Mouse (Mus musculus): ENCODE data around the gene Fry.
A peak's percentile ranks its signal among the peaks of the same experiment; 100 is the strongest.

The Fry gene

GRCm38 (mm10) chr5:150270468-150270867 lies 152.0 kb downstream of the Fry start:
- no peak for DNase-seq (ENCODE audit: low spot score)

DNA sequence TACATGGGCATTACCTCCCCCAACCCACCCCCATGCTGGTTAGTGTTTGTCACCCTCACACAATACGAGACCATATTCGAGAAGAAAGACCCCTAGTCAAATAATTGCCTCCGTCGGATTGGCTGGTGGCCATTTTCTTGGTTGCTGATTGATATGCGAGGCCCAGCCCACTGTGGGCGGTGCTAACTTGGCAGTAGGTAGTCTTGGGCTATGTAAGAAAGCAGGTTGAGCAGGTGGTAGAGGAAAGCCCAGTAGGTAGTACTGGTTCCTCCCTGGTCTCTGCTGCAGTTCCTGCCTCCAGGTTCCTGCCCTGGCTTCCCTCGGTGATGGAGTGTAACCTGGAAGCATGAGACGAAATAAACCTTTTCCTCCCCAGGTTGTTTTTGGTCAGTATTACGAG lies 153.7 kb downstream of the Fry start:
- no peak for DNase-seq (ENCODE audit: low spot score)

- no peak for DNase-seq (ENCODE audit: low spot score)
Measured at GRCm38 (mm10) chr5:150275314-150275713, 156.9 kb downstream of the Fry start.

DNA sequence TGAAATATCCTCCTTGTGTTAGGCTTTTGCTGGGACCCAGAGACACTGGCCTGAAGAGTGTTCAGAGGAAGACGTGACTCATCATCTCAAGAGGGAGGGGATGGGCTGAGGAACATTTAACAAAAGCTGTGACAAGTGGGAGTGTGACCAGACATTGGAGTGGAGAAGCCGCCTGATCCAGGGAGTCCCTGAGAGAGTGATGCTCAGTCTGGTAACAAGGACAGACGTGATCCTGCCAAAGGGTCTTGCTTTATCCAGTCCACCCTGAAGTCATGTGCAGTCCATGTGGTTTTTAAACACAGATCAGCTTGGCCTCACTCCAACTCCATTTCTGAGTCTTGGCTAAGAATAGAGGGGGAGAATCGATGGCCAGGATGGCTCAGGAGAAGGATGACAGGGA lies 158.2 kb downstream of the Fry start:
- no peak for DNase-seq (ENCODE audit: low spot score)

- DNase-seq (ENCODE audit: low spot score) = no peak
Measured at GRCm38 (mm10) chr5:150279387-150279786, 160.9 kb downstream of the Fry start.

GRCm38 (mm10) chr5:150281084-150281483 lies 162.6 kb downstream of the Fry start:
- DNase-seq (ENCODE audit: low spot score) = no peak

GRCm38 (mm10) chr5:150282091-150282490 lies 163.6 kb downstream of the Fry start:
- DNase-seq (ENCODE audit: low spot score) = no peak

DNA sequence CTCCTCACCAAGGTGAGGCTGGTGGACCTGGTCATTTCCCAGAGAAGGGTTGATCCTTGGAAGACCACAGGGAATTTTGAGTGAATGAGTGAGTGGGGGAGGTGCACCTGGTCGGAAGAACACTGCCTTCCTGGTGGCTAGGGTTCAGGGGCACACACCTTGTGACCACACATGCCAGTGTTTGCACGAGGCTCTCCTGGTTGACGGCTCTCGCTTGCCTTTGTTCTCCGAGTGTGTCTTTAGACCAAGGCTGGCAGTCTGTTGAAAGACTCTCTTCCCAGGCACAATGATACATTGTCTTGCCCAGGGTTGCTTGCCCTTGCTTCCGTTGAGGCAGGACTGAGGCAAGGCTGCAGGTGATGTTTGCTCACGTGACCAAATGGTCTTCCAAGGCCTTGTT lies 169.5 kb downstream of the Fry start:
- no peak for DNase-seq (ENCODE audit: low spot score)

DNA sequence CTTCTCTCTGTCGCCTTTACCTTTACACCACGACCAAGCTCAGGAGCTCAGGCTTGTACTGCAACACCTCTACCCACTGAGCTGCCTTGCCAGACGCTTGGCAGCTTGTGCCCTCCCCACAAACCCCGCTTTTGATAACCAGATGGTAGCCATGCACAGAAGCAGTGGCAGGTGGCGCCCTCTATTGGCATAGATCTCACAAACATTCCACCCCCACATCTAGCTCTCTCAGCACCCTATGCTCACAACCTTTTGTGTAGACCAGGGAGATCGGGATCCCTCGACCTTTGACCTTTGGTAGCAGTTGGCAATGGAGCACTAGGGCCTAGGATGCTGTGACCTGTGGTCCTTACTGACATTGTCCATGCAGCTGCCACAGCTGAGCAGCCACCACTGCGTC lies 171.2 kb downstream of the Fry start:
- DNase-seq (ENCODE audit: low spot score) = peak; percentile 24

- no peak for DNase-seq (ENCODE audit: low spot score)
Measured at GRCm38 (mm10) chr5:150290494-150291199, 172.2 kb downstream of the Fry start.

DNA sequence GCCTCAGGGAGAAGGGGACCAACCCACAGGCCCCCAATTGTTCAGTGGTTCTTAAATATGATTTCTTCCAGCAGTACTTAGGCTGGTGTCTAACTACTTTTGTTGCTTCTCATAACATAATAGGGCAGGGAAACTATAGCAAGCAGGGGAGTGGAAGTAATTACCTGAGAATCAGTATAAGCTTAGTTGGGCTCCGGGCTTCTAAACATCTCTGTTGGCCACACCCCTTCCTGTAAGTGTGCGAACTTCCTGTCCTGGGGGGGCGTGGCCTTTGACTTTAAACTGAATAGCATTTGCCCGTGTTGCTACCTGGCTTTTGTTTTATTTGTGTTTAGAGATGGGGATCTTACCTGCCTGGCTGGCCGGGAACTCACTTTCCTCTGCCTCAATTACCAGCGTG lies 172.8 kb downstream of the Fry start:
- DNase-seq (ENCODE audit: low spot score) = no peak

DNA sequence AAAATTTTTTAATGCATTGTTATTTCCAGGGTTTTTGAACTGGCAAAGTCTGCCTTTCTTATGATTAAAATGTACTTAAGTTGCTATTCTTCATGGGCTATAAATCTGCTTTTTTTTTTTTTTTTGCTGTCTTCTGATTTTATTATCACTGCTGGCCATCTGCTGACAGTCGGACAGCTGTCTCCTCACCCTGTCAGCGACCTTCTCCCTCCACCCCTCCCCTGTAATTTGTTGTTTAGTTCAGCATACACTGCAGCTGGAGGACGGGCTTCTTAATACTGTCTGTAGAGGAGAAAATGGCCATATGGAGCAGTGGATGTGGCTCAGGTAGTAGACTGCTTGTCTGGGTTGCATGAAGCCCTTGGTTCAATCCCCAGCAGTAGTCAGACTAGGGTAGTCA lies 173.7 kb downstream of the Fry start:
- peak; percentile 20 for DNase-seq (ENCODE audit: low spot score)

GRCm38 (mm10) chr5:150294306-150294705 lies 175.9 kb downstream of the Fry start:
- peak; percentile 26 for DNase-seq (ENCODE audit: low spot score)

GRCm38 (mm10) chr5:150295096-150295495 lies 176.7 kb downstream of the Fry start:
- peak; percentile 12 for DNase-seq (ENCODE audit: low spot score)

- no peak for DNase-seq (ENCODE audit: low spot score)
Measured at GRCm38 (mm10) chr5:150298969-150299368, 180.5 kb downstream of the Fry start.

GRCm38 (mm10) chr5:150302123-150302522 lies 183.7 kb downstream of the Fry start:
- no peak for DNase-seq (ENCODE audit: low spot score)

DNA sequence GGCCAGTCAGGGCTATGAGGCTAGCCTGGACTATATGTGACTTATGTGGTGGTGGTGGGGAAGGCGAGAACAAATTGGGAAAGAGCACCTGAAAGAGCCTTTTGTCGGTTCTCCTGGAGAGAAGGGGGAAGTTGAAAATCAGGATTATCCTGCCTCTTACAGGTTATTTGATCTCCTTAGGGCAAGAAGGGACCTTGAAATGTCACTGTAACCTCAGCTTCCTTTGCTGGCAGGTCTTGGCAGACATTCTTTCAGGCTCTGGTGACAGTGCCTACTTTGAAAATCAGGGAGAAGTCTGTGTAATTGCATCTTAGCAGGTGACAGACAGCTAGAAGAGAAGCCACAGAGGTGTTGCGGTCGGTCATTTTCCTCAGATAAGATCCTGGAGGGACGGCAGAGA lies 184.6 kb downstream of the Fry start:
- no peak for DNase-seq (ENCODE audit: low spot score)

- no peak for DNase-seq (ENCODE audit: low spot score)
Measured at GRCm38 (mm10) chr5:150306497-150306896, 188.1 kb downstream of the Fry start.

DNA sequence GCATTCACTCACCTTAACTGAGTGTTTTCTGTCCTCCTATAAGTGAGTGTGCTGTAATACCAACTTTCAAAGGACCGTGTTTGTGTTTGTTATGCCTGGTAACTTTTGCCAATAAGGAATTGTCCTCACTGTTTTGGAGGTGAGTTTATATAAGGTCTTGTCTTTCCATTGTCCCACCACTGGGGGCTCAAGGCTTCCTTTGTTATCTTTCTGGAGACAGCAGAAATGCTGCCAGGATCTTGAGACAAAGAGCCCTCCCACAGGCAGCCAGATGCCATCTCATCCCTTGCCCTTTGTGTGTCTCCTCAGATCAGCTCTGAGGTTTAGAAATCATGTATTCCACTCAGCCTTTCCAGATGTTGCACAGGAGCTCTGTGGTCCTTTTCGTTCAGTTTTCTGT lies 194.8 kb downstream of the Fry start:
- no peak for DNase-seq (ENCODE audit: low spot score)

DNA sequence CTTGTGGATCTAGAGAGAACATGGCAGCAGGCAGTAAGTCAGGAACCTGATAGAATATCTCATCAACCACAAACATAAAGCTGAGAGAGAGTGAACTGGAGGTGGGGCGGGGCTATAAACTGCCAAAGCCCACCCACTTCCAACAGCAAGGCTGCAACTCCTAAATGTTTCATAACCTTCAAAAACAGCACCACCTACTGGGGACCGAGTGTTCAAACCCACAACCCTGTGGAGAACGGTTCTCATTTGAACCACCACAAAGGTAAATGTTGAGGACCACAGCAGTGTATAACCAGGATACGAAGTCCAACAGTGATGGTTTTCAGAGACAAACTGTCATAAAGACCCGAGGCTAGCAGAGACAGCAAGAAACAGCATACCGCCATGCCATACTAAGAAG lies 196.1 kb downstream of the Fry start:
- DNase-seq (ENCODE audit: low spot score) = no peak

DNA sequence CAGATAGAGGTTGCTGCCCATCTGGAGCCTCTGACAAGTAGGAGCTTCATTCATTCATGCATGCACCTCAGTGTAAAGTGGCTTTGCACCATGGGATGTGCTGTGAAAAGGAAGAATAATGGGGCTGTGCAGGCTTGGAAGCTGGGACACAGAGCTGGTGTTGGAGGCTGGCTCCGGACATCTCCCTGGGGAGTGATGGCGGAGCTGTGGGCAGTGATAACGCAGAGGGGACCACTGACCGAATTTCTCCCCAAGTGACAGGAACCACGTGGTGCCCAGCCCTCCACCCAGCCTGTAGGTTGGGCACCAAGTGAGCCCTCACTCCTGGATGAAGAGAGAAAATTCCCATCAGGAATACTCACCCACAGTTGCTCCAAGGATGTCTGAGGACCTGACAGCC lies 207.0 kb downstream of the Fry start:
- DNase-seq (ENCODE audit: low spot score) = no peak

DNA sequence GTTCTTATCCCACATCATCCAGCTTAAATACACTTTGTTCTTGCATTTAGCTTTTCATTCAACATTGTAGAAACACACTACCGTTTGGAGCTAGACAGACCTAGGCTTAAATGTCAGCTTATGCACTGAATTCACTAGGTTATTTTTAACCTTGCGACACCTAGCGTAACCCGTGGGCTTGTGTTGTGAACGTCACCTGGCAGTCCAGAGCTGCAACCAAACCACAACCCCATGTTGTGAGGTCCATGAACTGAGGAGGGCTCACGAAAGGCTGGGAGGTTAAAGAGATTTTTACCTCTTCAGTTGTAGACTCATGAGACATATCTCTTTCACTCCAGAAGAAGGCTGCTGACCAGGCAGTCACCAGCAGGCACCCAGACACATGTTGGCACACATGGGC lies 210.2 kb downstream of the Fry start:
- DNase-seq (ENCODE audit: low spot score) = no peak

- DNase-seq (ENCODE audit: low spot score) = no peak
Measured at GRCm38 (mm10) chr5:150331821-150332220, 213.4 kb downstream of the Fry start.

DNA sequence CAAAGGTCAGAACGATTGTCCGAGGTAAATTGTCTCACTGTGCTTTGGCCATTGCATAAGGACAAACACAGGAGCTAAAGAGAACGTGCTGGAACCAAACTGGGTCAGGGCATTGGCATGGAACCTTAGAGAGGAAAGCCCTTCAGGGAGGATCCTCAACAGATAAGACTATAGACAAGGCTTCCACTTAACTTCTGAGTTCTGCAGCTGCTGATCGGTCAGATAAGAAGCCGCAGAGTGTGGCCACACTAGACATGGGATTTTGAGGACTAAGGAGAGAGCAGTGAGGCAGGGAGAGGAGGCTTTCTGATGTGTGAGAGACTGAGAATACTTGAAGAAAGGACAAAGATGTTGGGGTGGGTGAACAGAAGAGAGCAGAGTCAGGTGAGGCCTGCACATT lies 214.4 kb downstream of the Fry start:
- DNase-seq (ENCODE audit: low spot score) = no peak

GRCm38 (mm10) chr5:150333328-150333731 lies 214.9 kb downstream of the Fry start:
- DNase-seq (ENCODE audit: low spot score) = no peak
